Mouse (Mus musculus) lung, postnatal 10 days (tissue): ENCODE results near the gene Igdcc3.

ENCODE experiments used
- DNase-seq: peaks from one replicate; pipeline ENCODE4 v3.0.0; 2021

The Igdcc3 gene

GRCm38 (mm10) chr9:65177912-65178311 is 36.9 kb downstream of the Igdcc3 start:
- no peak for DNase-seq

DNA sequence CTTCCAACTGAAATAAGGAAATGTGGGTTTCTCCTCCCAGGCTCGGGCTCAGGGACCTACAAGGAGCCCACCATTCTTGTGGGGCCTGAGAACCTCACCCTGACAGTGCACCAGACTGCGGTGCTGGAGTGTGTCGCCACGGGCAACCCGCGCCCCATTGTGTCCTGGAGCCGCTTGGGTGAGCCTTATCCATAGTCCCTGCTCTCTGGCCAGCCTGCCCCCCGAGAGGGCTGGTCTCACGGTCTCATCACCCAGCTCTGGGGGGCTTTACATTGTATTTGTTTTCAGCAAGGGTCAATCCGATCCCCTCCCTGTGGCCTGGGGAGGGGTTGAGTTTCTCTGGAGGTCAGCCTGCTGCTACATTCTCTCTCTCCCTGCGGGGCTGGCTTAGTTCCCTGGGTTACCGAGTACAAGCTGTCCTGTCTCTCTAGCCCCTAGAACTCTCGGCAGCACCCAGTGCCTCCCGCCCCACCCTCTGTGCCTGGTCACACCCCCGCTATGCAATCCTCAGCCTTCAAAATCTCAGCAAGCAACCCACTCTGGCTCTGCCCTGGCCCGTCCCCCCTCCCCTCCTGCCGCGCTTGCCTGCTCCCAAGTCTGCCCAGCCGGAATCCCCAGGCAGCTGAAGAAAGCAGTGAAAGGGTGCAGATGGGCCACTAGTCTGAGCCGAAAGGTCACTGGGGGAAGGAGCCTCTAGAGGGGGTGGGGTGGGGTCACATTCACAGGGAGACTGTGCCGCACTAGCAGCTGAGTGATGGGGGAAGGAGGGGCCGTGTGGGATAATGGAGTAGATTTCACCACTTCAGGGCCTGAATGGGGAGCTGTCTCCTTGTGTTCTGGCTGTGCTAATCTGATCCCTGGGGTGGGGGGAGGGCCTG is 37.6 kb downstream of the Igdcc3 start:
- DNase-seq = peak; percentile 71

DNA sequence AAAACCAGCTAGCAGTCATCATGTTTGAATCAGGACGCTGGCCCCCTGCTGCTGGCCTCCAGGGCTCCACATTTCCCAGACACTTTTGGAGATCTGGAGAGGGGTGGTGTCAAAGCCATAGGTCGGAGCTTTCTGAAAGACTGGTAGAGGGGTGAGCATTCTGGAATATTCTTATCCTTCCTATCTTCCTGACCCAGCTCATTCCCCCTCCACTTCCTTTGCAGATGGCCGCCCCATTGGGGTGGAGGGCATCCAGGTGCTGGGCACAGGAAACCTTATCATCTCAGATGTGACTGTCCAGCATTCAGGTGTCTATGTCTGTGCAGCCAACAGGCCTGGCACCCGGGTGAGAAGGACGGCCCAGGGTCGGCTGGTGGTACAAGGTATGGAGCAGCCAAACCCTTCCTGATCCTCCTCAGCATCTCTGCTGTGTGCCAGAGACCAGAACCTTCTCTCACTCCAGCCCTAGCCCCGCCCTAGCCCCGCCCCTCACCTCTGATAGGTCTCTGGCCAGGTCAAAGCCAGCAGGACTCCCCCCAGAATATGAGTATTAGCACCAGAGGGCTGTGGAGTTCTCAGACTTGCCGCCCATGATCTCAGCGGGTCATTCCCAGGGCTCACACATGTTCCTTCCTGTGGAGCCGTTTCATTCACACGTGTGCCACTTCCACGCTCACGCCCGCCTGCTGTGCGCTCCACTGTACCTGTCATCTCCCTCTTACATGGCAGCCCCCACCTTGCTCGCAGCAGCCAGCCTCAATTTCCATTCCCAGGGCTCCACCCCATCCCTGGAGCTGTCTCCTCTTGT is 39.0 kb downstream of the Igdcc3 start:
- no peak for DNase-seq

GRCm38 (mm10) chr9:65188599-65188998 is 47.6 kb downstream of the Igdcc3 start:
- peak; percentile 91 for DNase-seq

DNA sequence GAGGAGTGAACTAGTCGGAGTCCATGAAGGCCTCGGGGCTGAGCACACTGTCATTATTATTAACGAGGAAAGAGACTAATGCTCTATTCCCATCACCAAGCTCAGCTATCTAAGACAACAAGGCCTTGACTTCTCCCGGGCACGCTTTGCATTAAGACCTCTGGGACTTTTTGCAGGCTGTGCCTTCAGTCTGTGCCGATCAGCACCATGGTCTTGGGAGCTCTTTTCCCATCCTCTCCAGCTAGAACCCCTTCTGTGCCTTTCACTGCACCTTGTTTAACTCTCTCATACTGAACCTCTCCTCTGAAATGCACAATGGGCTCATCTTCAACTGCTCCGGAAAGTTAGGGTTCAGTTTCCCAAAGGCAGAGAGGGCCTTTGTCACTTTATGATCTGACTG is 49.3 kb downstream of the Igdcc3 start:
- DNase-seq = no peak

DNA sequence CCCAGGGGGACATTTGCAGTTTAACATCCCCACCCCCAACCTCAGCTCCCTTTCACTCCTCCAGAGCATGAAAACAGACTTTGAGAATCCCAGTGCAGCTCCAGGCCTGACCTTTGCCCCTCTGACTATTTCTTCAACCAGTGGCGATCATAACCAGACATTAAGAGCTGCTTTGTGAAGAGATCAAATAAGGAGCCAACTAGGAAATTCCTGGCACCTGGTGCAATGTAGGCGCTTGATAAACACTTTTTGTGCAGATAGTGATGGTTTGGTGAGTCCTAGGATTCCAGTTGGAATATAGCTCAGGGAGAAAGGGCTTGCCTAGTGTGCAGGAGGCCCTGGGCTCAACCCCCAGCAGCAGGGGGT is 50.4 kb downstream of the Igdcc3 start:
- no peak for DNase-seq

DNA sequence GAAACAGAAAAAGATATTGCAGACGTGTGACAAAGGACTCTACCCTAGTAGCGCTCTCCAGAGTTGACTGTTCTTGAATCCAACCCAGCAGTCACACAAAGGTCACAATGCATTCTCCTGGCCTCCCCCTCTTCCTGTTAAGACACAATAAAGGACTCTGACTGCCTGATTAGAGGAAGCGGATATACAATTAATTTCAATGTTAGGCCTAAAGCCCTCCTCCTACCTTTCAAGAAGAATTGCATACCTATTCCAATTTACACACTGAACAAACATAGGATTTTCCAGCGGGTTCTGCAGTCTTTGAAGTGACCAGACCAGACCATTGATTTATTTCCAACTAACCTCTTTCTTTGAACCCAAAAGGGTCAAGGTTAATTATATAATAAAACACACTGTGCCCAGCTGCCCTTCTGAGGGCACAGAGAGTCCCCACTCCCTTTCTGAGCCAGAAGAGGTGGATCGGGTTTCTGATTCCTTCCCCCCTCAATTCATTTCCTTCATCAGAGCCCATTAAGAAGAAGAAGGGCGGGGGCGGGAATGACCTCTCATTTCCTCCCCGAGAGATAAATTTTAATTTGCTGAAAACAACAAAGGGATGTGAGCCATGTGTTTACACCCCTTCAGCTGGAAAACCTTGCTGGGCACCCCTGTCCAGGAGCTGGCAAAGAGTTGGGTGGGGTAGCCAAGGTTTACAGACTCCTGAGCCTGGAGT is 50.9 kb downstream of the Igdcc3 start:
- DNase-seq = no peak

DNA sequence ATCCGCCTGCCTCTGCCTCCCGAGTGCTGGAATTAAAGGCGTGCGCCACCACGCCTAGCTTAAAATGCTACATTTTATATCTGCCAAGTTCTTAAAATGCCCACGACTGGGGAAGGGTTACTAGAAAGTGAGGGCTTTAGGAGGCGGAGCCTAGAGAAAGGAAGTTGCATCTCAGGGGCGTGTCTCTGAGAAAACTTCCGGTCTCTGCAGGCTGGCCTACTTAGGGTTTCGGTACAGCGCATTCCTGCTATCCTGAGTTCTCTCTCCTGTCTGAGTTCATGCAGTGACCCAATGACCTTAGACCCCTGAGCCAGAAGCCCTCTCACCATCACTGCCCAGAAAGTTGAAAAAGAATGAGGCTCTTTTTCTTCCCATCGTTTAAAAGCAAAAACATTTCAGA is 52.2 kb downstream of the Igdcc3 start:
- DNase-seq = peak; percentile 51

DNA sequence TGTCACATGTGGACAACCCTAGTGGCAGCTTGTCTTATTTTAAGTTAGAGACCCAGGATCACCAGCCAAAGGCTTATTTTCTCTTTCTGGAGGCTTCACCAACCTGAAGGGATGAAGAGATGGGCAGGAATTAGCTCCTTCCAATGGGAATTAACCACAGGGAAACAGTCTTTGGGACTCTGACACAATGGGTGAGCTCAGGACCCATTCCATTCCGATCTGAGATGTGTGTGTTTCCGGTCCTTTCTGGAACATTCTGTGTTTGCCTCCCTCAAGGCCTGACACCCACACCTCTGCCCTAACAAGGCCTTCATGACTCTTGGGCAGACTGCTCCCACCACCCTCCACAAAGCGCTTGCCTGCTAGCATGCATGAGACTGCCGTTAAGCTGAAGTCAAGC is 54.1 kb downstream of the Igdcc3 start, which contains the start of gene Parp16:
Gene Parp16 (plus strand): TSS at position 301 of the 400 bp plus-strand sequence.
- no peak for DNase-seq

DNA sequence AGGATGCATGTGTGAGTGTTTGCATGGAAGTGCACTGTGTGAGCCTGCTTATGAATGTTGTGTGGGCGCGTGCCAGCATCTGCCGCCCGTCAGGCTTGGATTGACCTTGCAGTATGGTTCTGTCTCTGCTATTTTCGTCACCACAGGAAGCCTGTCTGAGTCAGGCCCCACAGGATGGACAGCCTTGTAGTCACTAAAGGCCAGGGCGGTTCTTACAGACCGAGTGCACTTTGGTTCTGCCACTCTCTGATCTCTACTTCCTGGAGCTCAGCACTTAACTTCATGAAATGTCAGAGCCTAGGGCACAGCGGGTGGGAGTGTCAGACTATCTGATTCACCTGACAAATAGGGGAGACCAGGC is 54.6 kb downstream of the Igdcc3 start:
- peak; percentile 70 for DNase-seq

- no peak for DNase-seq
Measured at GRCm38 (mm10) chr9:65195982-65196737, 55.2 kb downstream of the Igdcc3 start.

- peak; percentile 95 for DNase-seq
Measured at GRCm38 (mm10) chr9:65196738-65197569, 56.0 kb downstream of the Igdcc3 start.

GRCm38 (mm10) chr9:65197826-65198225 is 56.8 kb downstream of the Igdcc3 start:
- DNase-seq = no peak

- no peak for DNase-seq
Measured at GRCm38 (mm10) chr9:65199723-65200122, 58.7 kb downstream of the Igdcc3 start.

DNA sequence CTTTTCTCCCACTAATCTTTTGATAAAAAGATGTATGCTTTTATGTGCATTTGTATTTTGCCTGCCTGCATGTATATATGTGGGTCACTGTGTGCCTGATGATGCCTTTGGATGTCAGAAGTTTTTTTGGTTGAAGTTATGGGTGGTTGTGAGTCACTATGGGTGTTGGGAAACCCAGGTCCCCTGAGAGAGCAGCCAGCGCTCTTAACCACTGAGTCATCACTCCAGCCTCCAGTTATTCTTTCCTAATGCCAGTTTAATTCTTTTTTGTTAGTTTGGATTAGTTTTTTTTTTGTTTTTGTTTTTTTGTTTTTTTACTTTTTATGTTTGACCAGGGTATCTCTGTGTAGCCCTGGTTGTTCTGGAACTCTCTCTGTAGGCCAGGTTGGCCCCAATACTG is 59.6 kb downstream of the Igdcc3 start:
- DNase-seq = no peak

GRCm38 (mm10) chr9:65201021-65201380 is 60.0 kb downstream of the Igdcc3 start:
- DNase-seq = no peak

- DNase-seq = peak; percentile 91
Measured at GRCm38 (mm10) chr9:65201381-65202164, 60.6 kb downstream of the Igdcc3 start.

DNA sequence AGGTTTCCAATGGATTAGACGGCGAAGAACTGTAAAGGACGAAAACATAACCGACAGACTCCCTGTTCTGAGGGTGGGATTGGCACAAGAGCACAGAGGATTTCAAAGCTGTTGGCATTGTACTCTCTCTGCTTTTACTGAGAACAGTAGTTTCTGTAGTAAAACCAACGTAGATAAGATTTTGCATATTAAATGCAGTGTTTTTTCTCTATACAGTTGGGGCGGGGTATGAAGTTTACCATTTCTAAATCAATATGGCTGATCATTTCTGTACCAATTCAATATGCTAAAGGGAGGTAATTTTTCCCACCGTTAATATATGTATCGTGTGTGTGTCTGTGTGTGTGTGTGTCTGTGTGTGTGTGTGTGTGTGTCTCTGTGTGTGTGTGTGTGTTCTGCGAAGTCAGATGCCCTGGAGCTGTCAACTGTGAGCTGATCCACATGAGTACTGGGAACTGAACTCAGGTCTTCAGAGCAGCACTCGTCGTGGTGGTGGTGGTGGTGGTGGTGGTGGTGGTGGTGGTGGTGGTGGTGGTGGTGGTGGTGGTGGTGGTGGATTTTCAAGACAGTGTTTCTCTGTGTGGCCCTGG is 61.3 kb downstream of the Igdcc3 start:
- no peak for DNase-seq

DNA sequence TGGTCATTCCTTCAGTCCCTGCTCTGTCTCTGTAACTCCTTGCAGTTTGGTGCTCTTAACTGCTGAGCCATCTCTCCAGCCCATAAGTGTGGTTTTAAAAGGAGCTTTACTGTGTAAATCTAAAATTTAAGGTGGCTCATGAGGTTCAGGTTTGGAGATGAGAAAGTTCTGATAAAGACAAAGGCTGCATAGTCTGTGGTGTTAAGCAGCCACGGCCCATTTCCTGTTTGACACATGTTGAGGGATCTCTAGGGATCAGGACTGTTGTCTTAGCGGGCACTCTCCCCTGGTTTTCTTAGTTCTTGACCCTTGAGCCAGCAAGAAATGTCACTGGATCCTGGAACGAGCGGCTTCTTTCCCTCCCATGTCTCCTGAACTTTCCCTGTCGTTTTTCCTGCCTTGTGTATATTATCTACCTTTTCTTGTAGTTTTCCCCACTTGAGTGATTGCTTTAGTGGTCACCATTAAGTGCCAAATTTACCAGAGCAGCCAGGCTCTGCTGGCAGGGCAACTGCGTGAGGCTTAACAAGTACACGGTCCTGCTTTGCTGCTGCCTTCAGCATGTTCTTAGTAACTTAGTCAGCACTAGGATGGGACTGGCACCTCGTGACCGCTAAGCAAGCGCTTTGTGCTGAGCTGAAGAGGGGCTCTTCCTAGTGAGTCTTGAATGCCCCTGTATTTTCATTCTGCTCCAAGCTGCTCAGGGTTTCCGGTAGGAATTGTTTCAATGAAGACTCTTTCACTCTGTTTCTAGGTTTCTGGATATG is 64.2 kb downstream of the Igdcc3 start:
- DNase-seq = no peak
